Mouse (Mus musculus) small intestine, adult 2 months (tissue): Measurements from ENCODE around the gene Pknox2. TPM values are rescaled to one million over a fixed set of nuclear protein-coding genes. Genes with fewer than 3 reads are reported as not detected.

Experiments
- H3K27ac ChIP-seq: fragments of 200-500 bp; 2 replicates; pipeline ENCODE4 v1.5.1; 2012; ENCODE audit warnings: low read depth, low read length, control low read depth, inconsistent platforms; ENCODE audit not compliant: insufficient read depth
- H3K27me3 ChIP-seq: fragments of 200-500 bp; 2 replicates; pipeline ENCODE4 v1.6.1; 2012; ENCODE audit warnings: mild to moderate bottlenecking, moderate library complexity, low read length, inconsistent platforms; ENCODE audit not compliant: control insufficient read depth, insufficient read depth
- H3K36me3 ChIP-seq: fragments of 200-500 bp; 2 replicates; pipeline ENCODE4 v1.6.1; 2012; ENCODE audit warnings: mild to moderate bottlenecking, low read length, control low read depth, inconsistent platforms; ENCODE audit not compliant: control insufficient read depth, insufficient read depth
- H3K4me1 ChIP-seq: fragments of 200-500 bp; 2 replicates; pipeline ENCODE4 v1.6.1; 2012; ENCODE audit warnings: low read length, inconsistent platforms, mixed read lengths; ENCODE audit not compliant: control insufficient read depth, insufficient read depth, insufficient read length
- H3K4me3 ChIP-seq: fragments of 200-500 bp; 2 replicates; pipeline ENCODE4 v1.5.1; 2012; ENCODE audit warnings: low read depth, mild to moderate bottlenecking, control low read depth, inconsistent platforms, low read length, moderate library complexity
- CTCF ChIP-seq: fragments of 200-500 bp; IDR thresholded peaks from 2 replicates; pipeline ENCODE4 v1.5.1; 2012; ENCODE audit warnings: low read depth, mild to moderate bottlenecking, control low read depth, inconsistent platforms, low read length, moderate library complexity, mixed read lengths; ENCODE audit not compliant: insufficient replicate concordance, insufficient read length; ENCODE audit errors: extremely low read depth
- POLR2A ChIP-seq: fragments of 200-500 bp; IDR thresholded peaks from 2 replicates; pipeline ENCODE4 v1.6.1; 2012; ENCODE audit warnings: low read depth, mild to moderate bottlenecking, control low read depth, inconsistent platforms, low read length, moderate library complexity
- WGBS: fragments of 180-500 bp; shearing (Covaris S2); methylation state at CpG from one replicate; pipeline ENCODE4 v1.1.7; 2018; 5-methylcytosine and 5-hydroxymethylcytosine counted together
- polyA plus RNA-seq: library from polyadenylated mRNA; depleted of rRNA; stranded (reverse); fragments of >200 nt; gene quantifications from 2 replicates; pipeline ENCODE4 v1.2.3, GENCODE M21; 2012

The Pknox2 gene
- polyA plus RNA-seq, 1 experiment = 2.7 TPM

DNA sequence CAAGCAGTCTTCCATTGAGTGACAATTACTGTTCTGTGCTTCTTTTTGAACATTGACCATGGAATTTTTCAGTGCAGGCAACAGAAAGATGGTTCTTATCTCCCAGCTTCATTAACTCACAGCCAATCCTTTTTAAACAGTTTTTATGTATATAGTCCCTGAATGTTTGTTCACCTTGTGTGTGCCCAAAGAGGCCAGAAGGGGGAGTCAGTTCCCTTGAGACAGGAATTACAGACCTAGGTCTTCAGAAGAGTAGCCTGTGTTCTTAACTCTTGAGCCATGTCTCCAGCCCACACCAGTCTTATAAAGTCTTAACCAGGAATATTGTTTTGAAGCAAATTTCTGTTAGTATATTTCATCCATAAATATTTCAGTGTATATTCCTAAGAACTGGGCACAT is 270.4 kb downstream of the Pknox2 start:
- H3K4me1 ChIP-seq = no peaks in the 10 kb centered on the region
- TF ChIP-seq POLR2A = no peak
- TF ChIP-seq CTCF = no peak
- no peaks in the 10 kb centered on the region for H3K27me3 ChIP-seq
- H3K4me3 ChIP-seq = no peak overlapping the region
- no peaks in the 10 kb centered on the region for H3K36me3 ChIP-seq
- no peak overlapping the region for H3K27ac ChIP-seq

DNA sequence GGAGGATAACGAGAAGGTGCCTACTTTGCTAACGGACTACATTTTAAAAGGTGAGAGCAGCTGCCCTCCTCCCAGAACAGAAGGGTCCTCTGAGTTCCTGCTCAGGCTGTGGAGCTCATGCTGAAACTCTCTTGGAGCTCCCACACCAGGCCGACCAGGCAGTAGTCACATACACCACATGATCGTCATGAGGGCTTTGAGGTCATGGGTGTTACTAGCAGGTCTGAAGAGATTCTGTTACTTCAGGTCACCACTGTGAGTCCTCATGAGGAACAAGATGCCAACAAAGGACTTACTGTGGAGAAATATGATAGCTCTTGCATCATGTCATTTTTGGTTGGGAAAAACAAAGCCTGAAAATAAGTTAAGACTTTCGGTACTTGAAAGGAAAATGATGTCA is 270.9 kb downstream of the Pknox2 start:
- H3K4me1 ChIP-seq = no peaks in the 10 kb centered on the region
- H3K4me3 ChIP-seq = no peak overlapping the region
- 83% methylated on average over 5 of the region's 5 CpGs for WGBS
- no peak overlapping the region for H3K27ac ChIP-seq
- H3K36me3 ChIP-seq = no peaks in the 10 kb centered on the region
- TF ChIP-seq CTCF (no peak), POLR2A (no peak)
- H3K27me3 ChIP-seq = no peaks in the 10 kb centered on the region

DNA sequence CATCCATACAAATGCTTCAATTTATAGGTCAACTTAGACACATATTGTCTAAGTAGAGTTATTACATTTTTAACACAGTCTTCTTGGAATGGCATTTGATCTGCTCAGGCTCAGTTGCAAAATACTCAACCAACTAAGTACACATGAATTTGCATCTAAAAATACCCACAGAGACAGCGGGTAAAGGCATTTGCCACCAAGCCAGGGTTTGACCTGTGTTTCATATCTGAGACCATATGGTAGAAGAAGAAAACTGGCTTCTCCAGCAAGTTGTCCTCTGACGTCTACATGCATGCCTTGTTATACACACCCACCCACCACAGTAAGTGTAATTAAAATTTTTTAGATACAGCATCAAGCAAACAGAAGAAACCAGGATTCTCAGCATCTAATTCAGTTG is 273.4 kb downstream of the Pknox2 start:
- no peaks in the 10 kb centered on the region for H3K27me3 ChIP-seq
- WGBS = 69% methylated on average over 2 of the region's 2 CpGs
- no peaks in the 10 kb centered on the region for H3K4me1 ChIP-seq
- no peaks in the 10 kb centered on the region for H3K36me3 ChIP-seq
- no peak overlapping the region for H3K27ac ChIP-seq
- H3K4me3 ChIP-seq = no peak overlapping the region
- TF ChIP-seq CTCF (no peak), POLR2A (no peak)

DNA sequence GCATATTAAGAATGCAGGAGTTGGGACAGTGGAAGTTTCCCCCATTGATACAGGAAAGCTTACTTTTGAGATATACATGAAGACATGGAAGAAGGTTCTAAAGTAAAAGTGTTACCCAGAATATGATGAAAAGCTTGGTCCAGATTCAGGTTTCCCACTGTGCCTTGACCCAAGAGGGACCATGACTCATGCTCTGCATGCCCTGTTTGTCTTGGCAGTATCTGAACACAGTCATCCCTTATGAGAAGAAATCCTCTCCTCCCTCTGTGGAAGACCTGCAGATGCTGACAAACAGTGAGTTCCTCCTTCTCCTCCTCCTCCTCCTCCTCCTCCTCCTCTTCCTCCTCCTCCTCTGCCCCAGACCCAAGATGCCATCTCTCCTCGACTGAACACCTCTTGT is 276.9 kb downstream of the Pknox2 start:
- H3K36me3 ChIP-seq = no peaks in the 10 kb centered on the region
- H3K27ac ChIP-seq = no peak overlapping the region
- WGBS = 26% methylated on average over 1 of the region's 1 CpGs
- peaks cover 2% of the 10 kb centered on the region; the same call in 1 of the 2 replicates for H3K4me1 ChIP-seq
- TF ChIP-seq CTCF (no peak), POLR2A (no peak)
- H3K27me3 ChIP-seq = no peaks in the 10 kb centered on the region
- H3K4me3 ChIP-seq = no peak overlapping the region

DNA sequence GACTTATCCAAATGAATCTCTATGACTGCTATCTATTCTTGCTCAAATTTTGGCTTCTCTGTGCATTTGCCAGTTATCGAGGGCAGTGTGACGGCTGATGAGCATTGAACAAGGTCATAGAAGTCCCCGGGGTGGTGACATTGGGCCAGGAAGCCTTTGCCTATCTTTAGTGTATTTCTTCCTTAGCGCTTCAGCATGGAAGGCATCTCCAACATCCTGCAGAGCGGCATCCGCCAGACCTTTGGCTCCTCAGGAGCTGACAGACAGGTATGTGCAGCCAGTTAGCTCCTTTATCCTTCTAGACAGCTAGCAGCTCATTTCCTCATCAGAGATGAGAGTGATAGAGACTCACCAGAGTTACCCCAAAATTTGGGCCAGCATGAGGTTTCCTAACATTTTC is 278.5 kb downstream of the Pknox2 start:
- no peaks in the 10 kb centered on the region for H3K36me3 ChIP-seq
- TF ChIP-seq CTCF (no peak), POLR2A (no peak)
- no peaks in the 10 kb centered on the region for H3K27me3 ChIP-seq
- WGBS = 92% methylated on average over 6 of the region's 6 CpGs
- H3K4me1 ChIP-seq = peaks cover 8% of the 10 kb centered on the region; the same call in 1 of the 2 replicates
- H3K27ac ChIP-seq = no peak overlapping the region
- no peak overlapping the region for H3K4me3 ChIP-seq

DNA sequence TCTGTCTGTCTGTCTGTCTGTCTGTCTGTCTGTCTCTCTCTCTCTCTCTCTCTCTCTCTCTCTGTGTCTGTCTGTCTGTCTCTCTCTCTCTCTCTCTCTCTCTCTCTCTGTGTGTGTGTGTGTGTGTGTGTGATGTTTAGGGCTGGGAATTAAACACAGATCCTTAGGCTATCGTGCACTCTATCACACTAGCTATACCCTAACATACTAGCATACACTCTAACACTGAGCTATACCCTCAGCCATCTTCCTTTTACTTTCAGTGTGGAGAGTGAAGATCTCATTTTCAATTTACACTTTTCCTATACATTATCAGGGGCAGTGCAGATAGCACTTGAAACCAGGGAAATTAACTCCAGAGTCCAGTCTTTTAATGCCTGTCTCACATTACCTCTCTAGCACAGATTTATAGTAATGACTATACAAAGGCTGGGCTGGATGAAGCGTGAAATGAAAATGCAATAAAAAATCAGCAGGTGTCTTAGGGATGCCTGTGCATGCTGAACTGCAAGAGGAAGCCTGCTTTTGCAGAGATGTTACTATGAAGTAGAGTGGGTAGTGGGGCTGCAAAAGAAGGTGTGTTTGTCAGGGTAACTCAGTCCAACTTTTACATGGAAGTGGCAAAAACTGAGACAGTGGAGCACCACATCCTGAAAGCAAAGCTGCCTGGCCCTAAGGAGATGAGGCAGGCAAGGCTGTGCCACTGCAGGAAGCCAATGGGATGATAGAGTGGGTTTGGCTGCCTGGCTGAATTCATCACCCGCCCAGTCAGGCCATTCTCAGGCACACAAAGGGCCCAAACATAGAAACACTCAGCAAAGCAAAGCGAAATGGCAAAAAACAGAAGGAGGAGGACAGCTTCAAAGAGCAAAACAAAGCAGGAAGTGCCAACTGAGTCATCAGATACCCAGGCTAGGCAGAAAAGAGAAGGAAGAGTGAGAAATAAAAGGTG is 282.1 kb downstream of the Pknox2 start:
- no peak overlapping the region for H3K4me3 ChIP-seq
- H3K36me3 ChIP-seq = no peaks in the 10 kb centered on the region
- H3K27me3 ChIP-seq = no peaks in the 10 kb centered on the region
- 49% methylated on average over 4 of the region's 4 CpGs for WGBS
- H3K27ac ChIP-seq = no peak overlapping the region
- TF ChIP-seq POLR2A = no peak
- no peak for TF ChIP-seq CTCF
- H3K4me1 ChIP-seq = peaks cover 11% of the 10 kb centered on the region; the same call in 1 of the 2 replicates

DNA sequence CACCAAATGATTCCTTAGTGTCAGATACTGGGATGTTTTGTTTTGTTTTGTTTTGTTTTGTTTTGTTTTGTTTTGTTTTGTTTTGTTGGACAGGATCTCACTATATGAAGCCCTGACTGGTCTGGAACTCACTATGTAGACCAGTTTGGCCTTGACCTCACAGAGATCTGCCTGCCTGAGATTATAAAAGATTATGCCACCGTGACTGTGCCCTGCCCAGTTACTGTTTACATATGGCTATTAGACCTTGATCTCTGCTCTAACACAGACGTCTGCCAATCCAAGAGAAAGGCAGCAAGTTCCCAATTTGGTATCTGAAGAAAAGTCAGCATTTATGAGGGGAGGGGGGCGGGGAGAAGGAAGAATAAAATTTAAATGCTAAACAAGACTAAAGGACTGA is 283.5 kb downstream of the Pknox2 start:
- WGBS = 31% methylated on average over 3 of the region's 3 CpGs
- Histone ChIP-seq H3K36me3 (no peaks in the 10 kb centered on the region), H3K27ac (no peak overlapping the region), H3K4me3 (no peak overlapping the region), H3K27me3 (no peaks in the 10 kb centered on the region), H3K4me1 (peaks cover 11% of the 10 kb centered on the region; the same call in 1 of the 2 replicates)
- TF ChIP-seq POLR2A (no peak), CTCF (no peak)
